Mouse (Mus musculus): ENCODE results near the gene A430078G23Rik. TPM values are rescaled to one million over a fixed set of nuclear protein-coding genes. Genes with fewer than 3 reads are reported as not detected.

A430078G23Rik gene
- total RNA-seq, 1 experiment from 2014 or later = 0.27 TPM

GRCm38 (mm10) chr8:3412816-3413215, 59.6 kb downstream of the A430078G23Rik start:
- DNase-seq = no peak

DNA sequence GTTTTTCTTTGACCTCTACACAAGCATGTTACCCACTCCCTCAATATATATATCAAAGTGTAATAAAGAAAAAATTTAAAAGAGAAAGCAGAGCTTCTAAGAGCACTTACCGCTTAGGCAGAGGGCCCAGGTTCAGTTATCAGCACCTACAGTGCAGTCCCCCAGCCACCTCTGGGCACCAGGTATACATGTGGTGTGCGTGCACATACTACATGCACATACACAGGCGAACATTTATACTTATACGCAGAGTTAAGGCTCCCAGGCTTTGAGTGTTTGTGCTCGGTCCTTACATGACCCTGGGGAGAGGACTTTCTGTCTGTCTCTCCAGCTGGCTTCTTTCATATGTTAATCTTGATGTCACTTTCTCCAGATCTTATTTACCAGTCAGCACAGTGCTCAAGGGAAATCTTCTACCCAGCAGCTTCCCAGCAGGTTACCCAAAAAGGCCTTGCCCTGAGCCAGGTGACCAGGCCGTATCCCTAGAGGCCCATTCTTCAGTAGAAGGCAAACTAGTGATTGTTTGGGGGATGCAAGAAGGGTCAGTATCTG, 61.5 kb downstream of the A430078G23Rik start:
- no peak for DNase-seq

DNA sequence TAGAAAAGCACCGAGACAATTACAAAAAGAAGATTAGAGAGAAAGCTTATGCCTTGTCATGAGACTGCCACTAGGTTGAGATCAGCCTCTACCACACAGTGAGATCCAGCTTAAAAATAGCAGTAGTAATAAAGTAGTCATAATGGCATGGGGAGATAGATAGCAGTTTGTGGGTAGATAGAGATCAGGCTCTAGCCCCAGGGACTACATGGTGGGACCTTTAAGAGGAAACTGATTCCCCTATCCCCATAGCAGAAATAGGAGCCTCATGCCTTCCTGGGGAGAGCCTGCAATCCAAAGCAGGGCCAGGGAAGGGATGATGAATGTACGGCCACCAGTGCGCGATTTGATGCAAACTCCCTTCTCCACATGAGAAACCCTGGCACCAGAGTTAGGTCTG, 62.0 kb downstream of the A430078G23Rik start:
- no peak for DNase-seq

DNA sequence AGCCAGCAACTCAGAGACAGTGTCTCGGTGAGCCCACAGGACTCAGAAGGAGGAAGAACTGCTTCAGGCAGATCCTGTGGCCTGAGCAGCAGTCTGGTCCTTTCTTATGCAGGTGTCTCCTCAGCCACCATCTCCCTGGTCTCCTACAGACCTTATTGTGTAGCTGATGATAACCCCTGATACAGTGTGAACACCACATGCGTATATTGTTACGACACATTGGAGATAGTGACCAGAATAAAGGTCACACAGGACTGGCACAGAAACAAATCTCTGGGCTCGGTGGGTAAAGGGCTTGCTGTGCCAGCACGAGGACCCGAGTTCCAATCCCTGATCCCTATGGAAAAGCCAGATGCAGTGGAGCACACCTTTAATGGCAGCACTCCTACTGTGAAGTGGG, 62.4 kb downstream of the A430078G23Rik start:
- DNase-seq = no peak

DNA sequence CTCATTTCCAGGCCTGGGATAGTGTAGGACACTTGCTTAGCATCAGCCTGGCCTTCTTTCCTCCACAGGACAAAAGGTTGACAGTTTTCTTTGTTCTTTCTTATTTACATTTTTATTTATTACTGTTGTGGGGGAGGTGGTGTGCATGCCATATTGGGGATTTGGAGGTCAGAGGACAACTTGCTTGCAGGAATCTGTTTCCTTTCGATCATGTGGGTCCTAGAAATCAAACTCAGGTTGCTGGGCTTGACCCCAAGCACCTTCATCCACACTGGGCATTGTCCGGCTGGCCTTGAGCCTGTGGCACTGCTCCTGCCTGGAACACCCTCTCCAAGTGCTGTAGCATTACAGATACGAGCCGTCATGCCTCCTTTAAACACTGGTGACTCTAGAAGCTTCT, 63.6 kb downstream of the A430078G23Rik start:
- DNase-seq = no peak

DNA sequence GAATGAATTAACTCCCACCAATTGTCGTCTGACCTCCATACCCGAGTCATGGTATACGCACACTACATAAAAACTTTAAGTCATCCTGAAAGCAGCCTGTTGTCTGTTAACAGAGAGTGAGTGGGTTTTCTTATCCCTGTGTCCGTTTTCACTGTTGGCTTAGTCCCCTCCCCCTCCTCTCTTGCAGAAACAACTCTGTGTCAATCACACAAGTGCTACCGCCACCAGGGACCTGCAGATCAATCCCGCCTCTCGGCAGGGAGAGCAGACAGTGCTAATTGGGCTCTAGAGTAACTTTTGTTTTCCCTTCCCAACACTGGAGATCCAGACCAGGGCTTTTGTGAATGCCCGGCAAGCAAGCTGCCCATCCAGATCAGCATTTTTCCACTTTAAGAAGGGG, 64.2 kb downstream of the A430078G23Rik start:
- DNase-seq = no peak

DNA sequence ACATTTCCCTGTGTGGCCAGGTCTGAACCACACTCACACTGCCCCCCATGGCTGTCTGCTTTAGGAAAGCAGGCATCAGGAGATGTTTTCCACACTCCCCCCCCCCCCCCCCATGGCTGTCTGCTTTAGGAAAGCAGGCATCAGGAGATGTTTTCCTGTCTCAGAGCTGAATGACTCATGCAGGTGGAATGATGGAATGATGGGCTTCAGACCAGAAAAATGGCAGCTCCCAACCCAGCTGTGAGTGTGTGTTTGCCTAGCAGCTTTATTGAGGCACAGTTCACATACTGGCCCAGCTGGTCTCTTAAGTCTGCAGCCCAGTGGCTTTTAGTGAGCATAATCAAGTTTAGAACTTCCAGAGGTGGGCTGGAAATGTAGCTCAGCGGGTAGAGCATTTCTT, 64.9 kb downstream of the A430078G23Rik start:
- no peak for DNase-seq

DNA sequence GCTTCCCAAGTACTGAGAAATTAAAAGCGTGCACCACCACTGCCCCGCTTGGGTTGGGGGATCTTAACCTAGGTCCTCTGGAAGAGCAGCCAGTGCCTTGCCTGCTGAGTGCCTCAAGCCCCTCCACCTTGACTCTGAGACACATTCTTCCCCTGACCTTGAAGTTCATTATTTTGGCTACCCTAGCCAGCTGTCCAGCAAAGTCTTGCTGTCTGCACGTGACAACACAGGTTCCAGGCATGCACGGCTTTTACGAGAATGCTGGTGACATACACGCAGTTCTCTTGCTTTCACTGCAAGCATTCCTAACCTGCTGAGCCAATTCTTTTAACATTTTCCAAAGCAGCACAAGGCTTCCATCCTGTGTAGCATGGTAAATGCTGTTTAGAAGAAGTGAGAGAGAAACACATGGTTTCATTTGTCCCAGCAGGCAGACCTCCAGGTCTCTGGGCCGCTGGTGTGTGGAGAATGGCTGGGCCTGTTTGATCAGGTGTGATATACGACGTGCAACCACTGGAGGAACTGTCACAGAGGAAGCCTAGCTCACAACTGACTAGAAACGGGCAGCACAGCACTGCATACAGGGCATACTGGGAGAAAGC, 67.0 kb downstream of the A430078G23Rik start:
- no peak for DNase-seq

DNA sequence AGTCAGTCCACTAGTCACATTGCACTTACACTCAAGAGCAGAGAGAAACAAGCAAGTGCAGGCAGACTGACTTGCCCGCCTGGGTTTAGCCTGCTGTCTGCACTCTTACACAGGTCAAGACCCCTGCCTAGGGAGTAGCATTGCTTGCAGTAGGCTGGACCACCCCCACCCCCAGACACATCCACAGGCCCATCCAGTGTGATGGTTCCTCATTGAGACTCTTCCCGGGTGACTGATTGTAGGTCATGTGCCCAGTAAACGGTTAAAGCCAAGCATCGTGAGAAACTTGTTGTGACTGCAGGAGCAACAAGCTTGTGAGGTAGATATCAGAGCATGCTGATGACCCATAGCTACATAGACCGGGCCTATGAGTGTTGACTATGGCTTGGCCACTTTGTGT, 68.3 kb downstream of the A430078G23Rik start:
- no peak for DNase-seq

GRCm38 (mm10) chr8:3425217-3425616, 72.0 kb downstream of the A430078G23Rik start:
- DNase-seq = no peak

DNA sequence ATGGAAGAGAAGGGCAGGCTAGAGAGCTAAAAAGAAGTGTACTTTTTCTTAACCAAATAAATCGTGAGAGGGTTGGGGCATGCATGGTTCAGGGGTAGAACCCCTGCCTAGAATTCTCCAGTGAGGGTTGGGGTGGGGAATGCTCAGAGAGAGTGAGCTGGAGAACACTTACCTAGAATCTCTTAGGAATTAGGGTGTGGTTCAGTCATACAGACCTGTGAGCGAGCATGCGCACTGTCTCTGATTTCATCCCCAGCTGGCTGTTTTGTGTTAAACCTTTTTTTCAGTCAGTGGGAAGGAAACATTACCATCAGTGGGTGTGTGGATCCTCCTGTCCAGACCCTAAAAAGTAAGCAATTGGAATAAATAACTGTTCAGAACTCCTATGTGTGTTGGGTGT, 73.0 kb downstream of the A430078G23Rik start:
- DNase-seq = no peak

GRCm38 (mm10) chr8:3428426-3428825, 75.2 kb downstream of the A430078G23Rik start:
- DNase-seq = no peak

DNA sequence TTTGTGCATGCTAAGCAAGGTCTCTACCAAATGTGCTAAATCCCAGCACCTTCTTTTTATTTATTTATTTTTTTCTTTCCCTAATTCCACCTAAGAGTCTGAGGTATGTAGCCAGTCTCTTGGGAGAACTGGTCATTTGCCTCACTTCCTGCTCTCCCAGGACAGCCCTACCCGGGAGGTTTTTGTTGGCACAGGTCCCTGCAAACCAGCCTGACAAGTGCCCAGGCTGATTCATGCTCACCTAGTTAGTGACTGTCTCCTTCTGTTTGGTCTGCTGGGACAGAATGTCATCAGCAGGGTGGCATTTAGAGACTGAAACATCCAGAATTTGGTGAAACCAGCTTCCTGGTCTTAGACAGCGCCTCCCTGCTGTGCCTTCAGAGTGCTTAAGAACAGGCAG, 76.8 kb downstream of the A430078G23Rik start:
- DNase-seq = peak; percentile 78

GRCm38 (mm10) chr8:3431113-3431512, 77.9 kb downstream of the A430078G23Rik start:
- DNase-seq = no peak

GRCm38 (mm10) chr8:3436492-3436891, 83.3 kb downstream of the A430078G23Rik start:
- no peak for DNase-seq

DNA sequence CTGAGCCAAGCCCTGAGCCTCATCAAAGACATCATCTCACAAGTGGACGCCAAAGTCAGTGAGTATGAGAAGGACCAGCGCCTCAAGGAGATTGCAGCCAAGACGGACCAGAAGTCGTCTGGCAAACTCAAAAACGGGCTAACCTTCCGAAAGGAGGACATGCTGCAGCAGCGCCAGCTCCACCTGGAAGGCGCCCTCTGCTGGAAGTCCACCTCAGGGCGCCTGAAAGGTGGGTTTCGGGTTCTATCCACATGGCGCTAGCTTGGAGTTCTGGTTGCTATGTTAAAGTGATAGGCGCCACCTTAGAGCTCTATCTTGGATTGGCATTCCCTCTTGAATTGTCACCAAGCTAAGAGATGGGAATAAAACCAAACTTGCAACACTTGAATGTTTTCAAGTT, 86.3 kb downstream of the A430078G23Rik start:
- peak; percentile 21 for DNase-seq

Other genes with a start within 250 kb of the A430078G23Rik start
- 127 and 144 TPM in 2 replicates for gene Insr, start 73.8 kb upstream of the A430078G23Rik start, total RNA-seq (2021)
- 30.6 and 53.5 TPM in 2 replicates for gene Arhgef18, start 39.6 kb downstream of the A430078G23Rik start, total RNA-seq (2021)
- 11.2 and 12.4 TPM in 2 replicates for gene Pex11g, start 114.3 kb downstream of the A430078G23Rik start, total RNA-seq (2021)
- gene Tex45, start 117.4 kb downstream of the A430078G23Rik start, total RNA-seq (2021) = not detected in 2 replicates
- 18.2 and 24.3 TPM in 2 replicates for gene Zfp358, start 139.7 kb downstream of the A430078G23Rik start, total RNA-seq (2021)
- 46.3 and 46.5 TPM in 2 replicates for gene Mcoln1, start 147.0 kb downstream of the A430078G23Rik start, total RNA-seq (2021)
- gene Pnpla6, start 162.0 kb downstream of the A430078G23Rik start, total RNA-seq (2021) = 41.7 and 63.8 TPM in 2 replicates
- gene C330021F23Rik, start 214.6 kb downstream of the A430078G23Rik start, total RNA-seq (2021) = not detected in 2 replicates
- 7.0 and 10.0 TPM in 2 replicates for gene Camsap3, start 233.9 kb downstream of the A430078G23Rik start, total RNA-seq (2021)